Mouse (Mus musculus): ENCODE data around the gene Bsx. TPM values are rescaled to one million over a fixed set of nuclear protein-coding genes. Genes with fewer than 3 reads are reported as not detected.

Bsx gene
- not detected for polyA plus RNA-seq (2014; fragmentation: Illumina TruSeq; extraction: RNeasy Lipid Tissue Mini Kit (QIAGEN cat#74804); ENCODE audit: low read depth, low replicate concordance)

DNA sequence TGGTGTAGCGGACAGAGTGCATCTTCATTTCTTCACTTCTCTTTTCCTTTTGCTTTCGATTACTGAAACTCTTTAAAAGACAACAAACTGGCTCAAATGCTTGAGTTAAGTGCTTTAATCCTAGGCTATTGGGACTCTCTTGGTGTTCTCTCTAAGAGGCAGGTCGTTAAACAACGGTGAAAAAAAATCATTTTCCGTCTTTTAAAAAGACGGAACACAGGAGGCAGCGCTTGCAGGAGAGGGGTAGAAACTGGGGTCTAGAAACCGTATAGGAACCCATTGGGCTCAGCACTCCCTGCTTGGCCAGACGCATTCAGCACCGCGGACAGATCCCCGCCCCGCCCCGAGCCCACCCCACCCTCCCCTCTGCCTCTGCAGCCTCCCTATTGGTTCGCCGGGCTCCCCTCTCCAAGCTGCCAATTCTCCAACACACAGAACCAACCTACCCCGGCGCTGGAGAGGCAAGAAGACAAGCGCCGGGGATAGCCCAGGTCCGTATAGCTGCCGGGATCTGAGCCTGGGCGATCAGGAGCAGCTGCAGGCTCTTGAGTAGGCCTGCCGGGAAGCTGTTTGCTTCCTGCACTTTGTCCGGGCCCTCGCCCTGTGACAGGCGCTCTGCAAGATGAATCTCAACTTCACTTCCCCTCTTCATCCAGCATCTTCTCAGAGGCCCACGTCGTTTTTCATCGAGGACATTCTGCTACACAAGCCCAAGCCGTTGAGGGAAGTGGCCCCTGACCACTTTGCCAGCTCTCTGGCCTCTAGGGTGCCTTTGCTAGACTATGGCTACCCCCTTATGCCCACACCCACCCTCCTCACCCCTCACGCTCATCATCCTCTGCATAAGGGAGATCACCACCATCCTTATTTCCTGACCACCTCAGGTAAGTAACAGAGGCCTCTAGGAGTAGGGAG is at the start of gene Bsx:
TSS of gene Bsx (plus strand) at position 572 of the 915 bp plus-strand sequence.

Other genes starting within 250 kb of the Bsx start
- not detected for gene Gm21915, start 203.5 kb upstream of the Bsx start, polyA plus RNA-seq (2014; fragmentation: Illumina TruSeq; extraction: RNeasy Lipid Tissue Mini Kit (QIAGEN cat#74804); ENCODE audit: low read depth, low replicate concordance)
- 14.5 TPM for gene Clmp, start 188.2 kb upstream of the Bsx start, polyA plus RNA-seq (2014; fragmentation: Illumina TruSeq; extraction: RNeasy Lipid Tissue Mini Kit (QIAGEN cat#74804); ENCODE audit: low read depth, low replicate concordance)
- gene Hspa8, start 73.1 kb upstream of the Bsx start, polyA plus RNA-seq (2014; fragmentation: Illumina TruSeq; extraction: RNeasy Lipid Tissue Mini Kit (QIAGEN cat#74804); ENCODE audit: low read depth, low replicate concordance): 924 TPM
- 1.1 TPM for gene Jhy, start 90.0 kb downstream of the Bsx start, polyA plus RNA-seq (2014; fragmentation: Illumina TruSeq; extraction: RNeasy Lipid Tissue Mini Kit (QIAGEN cat#74804); ENCODE audit: low read depth, low replicate concordance)
- 0.47 TPM for gene Crtam, start 130.5 kb downstream of the Bsx start, polyA plus RNA-seq (2014; fragmentation: Illumina TruSeq; extraction: RNeasy Lipid Tissue Mini Kit (QIAGEN cat#74804); ENCODE audit: low read depth, low replicate concordance)

All from adipose tissue, adult 10 weeks (tissue).